9 mouse cellular contexts compared by ENCODE assay signal in the genomic region with DNA sequence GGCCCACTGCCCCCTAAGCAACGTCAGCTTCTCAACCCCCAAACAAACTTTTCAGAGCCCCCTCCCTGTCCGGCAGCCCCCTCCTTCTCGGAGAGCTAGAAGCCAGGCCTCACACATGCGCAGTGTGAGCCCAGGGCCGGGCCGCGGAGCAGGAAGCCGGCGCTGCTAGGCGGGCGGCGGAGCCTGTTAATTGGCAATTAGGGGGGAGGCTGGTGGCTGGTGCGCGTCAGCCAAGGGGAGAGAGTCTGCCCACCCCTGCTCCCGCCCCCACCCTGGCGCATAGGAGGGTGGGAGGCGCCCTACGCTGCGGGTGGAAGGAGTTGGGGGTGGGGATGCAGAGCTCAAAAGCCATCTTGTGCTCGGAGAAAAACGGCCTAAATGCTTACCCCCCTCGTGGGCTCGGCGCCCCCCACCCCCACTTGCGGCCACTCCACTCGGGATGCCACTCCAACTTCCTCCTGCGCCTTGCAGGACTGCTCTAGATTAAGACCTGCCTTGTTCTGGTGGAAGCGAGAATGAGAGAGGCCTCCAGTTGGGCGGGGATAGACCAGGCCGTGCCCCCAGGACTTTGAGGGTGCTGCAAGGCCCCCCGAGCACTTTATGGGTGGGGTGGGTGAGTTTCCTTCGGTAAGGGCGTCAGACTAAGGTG. TPM values are rescaled to one million over a fixed set of nuclear protein-coding genes. Genes with fewer than 3 reads are reported as not detected.
DNase-seq lines count a peak whose midpoint lies in the region; ATAC-seq lines count a peak whose summit lies in the region.
"Had no signal": no experiment of that assay in that cellular context is flagged by ENCODE, and none has a peak within 500 bp of the region (broad histone marks: within the 10 kb centered on the region; RNA-seq: fewer than 3 reads in every experiment).

No protein-coding gene starts in this region.

- no peak overlapping the region for H3K27ac ChIP-seq in forebrain, embryonic 11.5 days (ENCODE audit: low read depth, low read length)

- peak overlapping the region; percentile 43 for H3K4me2 ChIP-seq in forebrain, embryonic 11.5 days (ENCODE audit: low read depth, low read length, severe bottlenecking)

- ATAC-seq in forebrain, embryonic 11.5 days (replicated peaks; ENCODE audit: low FRiP score): peak; percentile 91
- no peak for ATAC-seq in erythroid progenitor cell, adult 5-6 weeks (replicated peaks; ENCODE audit: low FRiP score, poor library complexity, severe bottlenecking)

- peaks cover 3% of the 10 kb centered on the region; the same call in 1 of the 2 replicates for H3K4me1 ChIP-seq in forebrain, embryonic 11.5 days (replicated peaks; ENCODE audit: control insufficient read depth, insufficient read depth, low read length)

- H3K9ac ChIP-seq in forebrain, embryonic 11.5 days (ENCODE audit: low read length): no peak overlapping the region

- H3K4me3 ChIP-seq in forebrain, embryonic 11.5 days (ENCODE audit: low read depth, low read length): peak overlapping the region; percentile 14; the same call in 1 of the 2 replicates

- no peaks in the 10 kb centered on the region for H3K9me3 ChIP-seq in forebrain, embryonic 11.5 days (ENCODE audit: control insufficient read depth, low read length)

- under 1% methylated on average over 33 of the region's 33 CpGs for WGBS in forebrain, embryonic 11.5 days

- intact Hi-C loops in heart, postnatal 14 days (cut with DNase I): no loop called here

- DNase-seq in CD8-positive naive resting alpha-beta T cell, adult 2 months (ENCODE audit: low read depth in 2 of 2, low spot score in 2 of 2): peak; percentile 57 to 63
- DNase-seq in ZHBTc4 (ENCODE audit: low read depth, low spot score): peak; percentile 81
- DNase-seq in forebrain, embryonic 11.5 days (ENCODE audit: low spot score): peak; percentile 85
- peak; percentile 63 to 65 for DNase-seq in heart, postnatal 14 days
- peak; percentile 92 to 94 for DNase-seq in kidney, postnatal 36 days
- peak; percentile 91 for DNase-seq in mesoderm, embryonic 11.5 days (ENCODE audit: low read depth, low spot score)
- DNase-seq in testis, postnatal 14 days (ENCODE audit: low spot score): peak; percentile 85

- H3K27me3 ChIP-seq in forebrain, embryonic 11.5 days (ENCODE audit: control insufficient read depth, insufficient read depth, low read length): peaks cover 98% of the 10 kb centered on the region

- no peaks in the 10 kb centered on the region for H3K36me3 ChIP-seq in forebrain, embryonic 11.5 days (ENCODE audit: control insufficient read depth, insufficient read depth, low read length)

RNA-seq across cellular contexts. Expression of a gene that starts 1.2 kb away (rescaled TPM):
- not detected in 2 replicates for polyA plus RNA-seq in forebrain, embryonic 11.5 days (2014; fragmentation: Nextera tagmentation; extraction: Ambion mirVana)
- not detected for total RNA-seq in heart, postnatal 14 days (2021)
- 1.1 TPM in 1 of 2 replicates, not detected in the other for total RNA-seq in erythroid progenitor cell, adult 5-6 weeks (2015; ENCODE audit: low replicate concordance)
- not detected in 2 replicates for total RNA-seq in erythroid progenitor cell, adult 5-6 weeks (2017; ENCODE audit: low replicate concordance)
- total RNA-seq: left cerebral cortex, adult 18-20 months had no signal

RNA-seq across cellular contexts. Expression of a gene that starts 8.9 kb away (rescaled TPM):
- not detected in 2 replicates for polyA plus RNA-seq in forebrain, embryonic 11.5 days (2014; fragmentation: Nextera tagmentation; extraction: Ambion mirVana)
- not detected for total RNA-seq in heart, postnatal 14 days (2021)
- not detected in 2 replicates for total RNA-seq in erythroid progenitor cell, adult 5-6 weeks (2015; ENCODE audit: low replicate concordance)
- total RNA-seq in erythroid progenitor cell, adult 5-6 weeks (2017; ENCODE audit: low replicate concordance): not detected in 2 replicates
- total RNA-seq: left cerebral cortex, adult 18-20 months had no signal

RNA-seq across cellular contexts. Expression of a gene that starts 19.4 kb away (rescaled TPM):
- polyA plus RNA-seq in forebrain, embryonic 11.5 days (2014; fragmentation: Nextera tagmentation; extraction: Ambion mirVana): not detected in 2 replicates
- total RNA-seq in heart, postnatal 14 days (2021): under 1 TPM in 1 of 2 experiments, not detected in 1; 0.31 TPM
- not detected in 2 replicates for total RNA-seq in erythroid progenitor cell, adult 5-6 weeks (2015; ENCODE audit: low replicate concordance)
- total RNA-seq in erythroid progenitor cell, adult 5-6 weeks (2017; ENCODE audit: low replicate concordance): not detected in 2 replicates
- total RNA-seq: left cerebral cortex, adult 18-20 months had no signal

RNA-seq across cellular contexts. Expression of a gene that starts 23.1 kb away (rescaled TPM):
- polyA plus RNA-seq in forebrain, embryonic 11.5 days (2014; fragmentation: Nextera tagmentation; extraction: Ambion mirVana): not detected in 2 replicates
- total RNA-seq in heart, postnatal 14 days (2021): not detected
- total RNA-seq in erythroid progenitor cell, adult 5-6 weeks (2015; ENCODE audit: low replicate concordance): not detected in 2 replicates
- not detected in 2 replicates for total RNA-seq in erythroid progenitor cell, adult 5-6 weeks (2017; ENCODE audit: low replicate concordance)
- total RNA-seq: left cerebral cortex, adult 18-20 months had no signal

RNA-seq across cellular contexts. Expression of a gene that starts 32.1 kb away (rescaled TPM):
- polyA plus RNA-seq in forebrain, embryonic 11.5 days (2014; fragmentation: Nextera tagmentation; extraction: Ambion mirVana): not detected in 2 replicates
- total RNA-seq in heart, postnatal 14 days (2021): not detected
- total RNA-seq in erythroid progenitor cell, adult 5-6 weeks (2015; ENCODE audit: low replicate concordance): not detected in 2 replicates
- not detected in 2 replicates for total RNA-seq in erythroid progenitor cell, adult 5-6 weeks (2017; ENCODE audit: low replicate concordance)
- total RNA-seq: left cerebral cortex, adult 18-20 months had no signal
